Mouse (Mus musculus) ES-Bruce4 (cell line): Measurements from ENCODE around the gene Olfr286.

Experiments used
- CTCF ChIP-seq: IDR thresholded peaks from one replicate; pipeline ENCODE4 v1.8.1; 2011; ENCODE audit warnings: low read depth, low read length
- POLR2A ChIP-seq: IDR thresholded peaks from one replicate; pipeline ENCODE4 v1.8.1; 2011; ENCODE audit warnings: low read length; ENCODE audit not compliant: insufficient read depth

DNA sequence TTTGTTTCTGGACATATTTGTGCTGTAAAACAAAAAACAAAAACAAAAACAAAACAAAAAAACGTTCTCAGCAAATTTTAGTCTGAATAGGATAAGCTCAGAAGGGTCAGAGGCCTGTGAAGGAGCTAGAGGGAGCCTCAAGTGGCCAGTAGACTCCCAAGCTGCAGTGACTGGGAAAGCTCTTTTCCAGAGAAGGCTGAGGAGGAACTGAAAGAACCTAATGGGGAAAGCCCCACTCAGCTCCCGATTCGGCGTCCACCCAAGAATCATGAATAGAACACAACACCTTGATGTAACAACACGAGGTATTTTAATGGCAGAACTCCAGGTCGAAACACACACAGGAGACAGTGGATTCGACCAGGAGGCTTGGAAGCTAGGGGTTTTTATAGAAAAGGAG is 23.5 kb upstream of the Olfr286 start:
- TF ChIP-seq CTCF (no peak), POLR2A (no peak)
